Mouse (Mus musculus) fat pad, adult 2 months (tissue): ENCODE data around the gene Mtmr3.

Experiments used
- DNase-seq: peaks from one replicate; pipeline ENCODE4 v3.0.0-alpha.2; 2011; ENCODE audit warnings: low read depth, low spot score; ENCODE audit errors: extremely low read depth

Gene Mtmr3

GRCm38 (mm10) chr11:4536645-4537044, 58.0 kb downstream of the Mtmr3 start:
- DNase-seq = no peak

GRCm38 (mm10) chr11:4527132-4527531, 67.5 kb downstream of the Mtmr3 start:
- no peak for DNase-seq

GRCm38 (mm10) chr11:4522142-4522664, 72.5 kb downstream of the Mtmr3 start:
- no peak for DNase-seq

- no peak for DNase-seq
These were observed 75.7 kb downstream of the Mtmr3 start for GRCm38 (mm10) chr11:4518981-4519380.

GRCm38 (mm10) chr11:4507421-4507820, 87.2 kb downstream of the Mtmr3 start:
- no peak for DNase-seq

- DNase-seq = no peak
These were observed 88.2 kb downstream of the Mtmr3 start for GRCm38 (mm10) chr11:4506486-4506885.

- no peak for DNase-seq
These were observed 92.5 kb downstream of the Mtmr3 start for GRCm38 (mm10) chr11:4502206-4502605.

GRCm38 (mm10) chr11:4500826-4501225, 93.8 kb downstream of the Mtmr3 start:
- DNase-seq = no peak

GRCm38 (mm10) chr11:4500261-4500660, 94.4 kb downstream of the Mtmr3 start:
- DNase-seq = no peak

GRCm38 (mm10) chr11:4499456-4499855, 95.2 kb downstream of the Mtmr3 start:
- no peak for DNase-seq

- DNase-seq = no peak
These were observed 95.9 kb downstream of the Mtmr3 start for GRCm38 (mm10) chr11:4498774-4499173.

GRCm38 (mm10) chr11:4497501-4498118, 97.1 kb downstream of the Mtmr3 start:
- DNase-seq = no peak

GRCm38 (mm10) chr11:4495021-4495540, 99.6 kb downstream of the Mtmr3 start:
- DNase-seq = no peak

GRCm38 (mm10) chr11:4489207-4489606, 105.5 kb downstream of the Mtmr3 start:
- DNase-seq = no peak

GRCm38 (mm10) chr11:4488798-4489197, 105.9 kb downstream of the Mtmr3 start:
- DNase-seq = no peak

- no peak for DNase-seq
These were observed 106.3 kb downstream of the Mtmr3 start for GRCm38 (mm10) chr11:4488367-4488766.

GRCm38 (mm10) chr11:4487401-4487965, 107.2 kb downstream of the Mtmr3 start:
- no peak for DNase-seq

GRCm38 (mm10) chr11:4484541-4484940, 110.1 kb downstream of the Mtmr3 start:
- DNase-seq = no peak

GRCm38 (mm10) chr11:4482641-4483040, 112.0 kb downstream of the Mtmr3 start:
- DNase-seq = no peak

GRCm38 (mm10) chr11:4476184-4476697, 118.4 kb downstream of the Mtmr3 start:
- peak; percentile 66 for DNase-seq

GRCm38 (mm10) chr11:4472464-4473179, 122.0 kb downstream of the Mtmr3 start:
- DNase-seq = no peak

GRCm38 (mm10) chr11:4471734-4472133, 122.9 kb downstream of the Mtmr3 start:
- DNase-seq = no peak
